Mouse (Mus musculus) frontal cortex, postnatal 10 days (tissue): Measurements from ENCODE around the gene Zcchc12.

ENCODE experiments used
- DNase-seq, 2 experiments: peaks; one replicate each; pipeline ENCODE4 v3.0.0; 2022; ENCODE audit warnings: low spot score in 2 of 2, mixed read lengths in 1 of 2

The Zcchc12 gene

DNA sequence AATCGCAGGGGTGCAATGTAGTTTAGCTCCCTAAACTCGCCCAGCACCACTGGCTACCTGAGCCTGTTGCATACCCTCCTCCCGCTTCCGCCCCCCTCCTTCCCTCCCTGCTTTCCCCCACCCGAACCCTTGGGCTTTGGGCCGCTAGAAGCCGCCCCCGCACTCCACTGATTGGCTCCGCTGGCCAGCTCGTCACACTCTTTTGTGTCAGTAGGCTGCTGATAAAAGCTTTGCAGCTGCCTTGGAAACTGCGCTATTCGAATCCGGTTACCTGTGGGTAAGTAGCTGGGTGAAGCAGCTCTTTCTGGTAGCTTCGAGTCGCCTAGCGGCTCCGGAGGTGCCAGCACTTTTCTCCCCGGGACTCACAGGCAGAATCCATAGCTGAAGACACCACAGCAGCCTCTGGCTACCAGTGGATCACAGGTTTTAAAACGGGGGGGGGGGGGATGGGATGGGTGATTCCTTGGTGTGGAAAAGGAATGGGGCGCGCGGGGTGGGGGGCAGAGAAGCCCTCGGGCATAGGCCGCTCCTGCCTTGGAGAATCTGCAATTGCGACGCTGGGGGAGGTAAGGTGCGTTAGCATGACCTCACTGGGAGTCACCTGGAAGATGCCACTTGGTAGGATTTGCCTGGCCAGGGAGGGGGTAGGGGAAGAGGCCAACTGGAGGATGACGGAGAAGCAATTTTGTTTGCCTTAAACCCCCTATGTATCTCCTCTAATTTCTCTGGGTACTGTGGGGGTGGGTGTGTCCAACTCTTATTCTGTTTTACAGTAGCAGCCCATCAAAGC is at the start of gene Zcchc12:
Gene Zcchc12, plus strand, starts transcription at position 169 of the 790 bp plus-strand sequence.
- DNase-seq, result peak; percentile 39 to 49

GRCm38 (mm10) chrX:36146746-36147145 is 49.0 kb upstream of the Zcchc12 start:
- no peak for DNase-seq

- DNase-seq, result no peak
Measured at GRCm38 (mm10) chrX:36150100-36150499, 45.6 kb upstream of the Zcchc12 start.

DNA sequence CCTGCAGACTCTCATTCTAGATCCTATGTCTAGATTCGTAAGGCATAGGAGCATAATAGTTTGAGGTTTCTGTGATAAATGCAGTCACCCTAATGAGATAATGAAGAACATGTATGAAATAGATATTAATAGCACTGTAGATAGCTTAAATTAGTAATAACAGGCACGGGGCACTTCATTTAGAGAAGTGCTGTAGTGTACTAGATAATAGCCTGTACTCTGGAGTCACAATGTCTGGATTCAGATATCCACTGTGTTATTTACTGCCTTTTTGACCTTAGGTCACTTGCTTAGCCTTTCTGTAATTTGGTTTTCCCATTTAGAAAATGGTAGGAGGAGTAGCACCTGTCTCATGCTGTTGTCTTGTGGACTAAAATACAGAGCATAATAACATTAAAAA is 39.0 kb upstream of the Zcchc12 start:
- DNase-seq, result no peak

GRCm38 (mm10) chrX:36161567-36161966 is 34.1 kb upstream of the Zcchc12 start:
- DNase-seq, result peak; percentile 4 to 11

DNA sequence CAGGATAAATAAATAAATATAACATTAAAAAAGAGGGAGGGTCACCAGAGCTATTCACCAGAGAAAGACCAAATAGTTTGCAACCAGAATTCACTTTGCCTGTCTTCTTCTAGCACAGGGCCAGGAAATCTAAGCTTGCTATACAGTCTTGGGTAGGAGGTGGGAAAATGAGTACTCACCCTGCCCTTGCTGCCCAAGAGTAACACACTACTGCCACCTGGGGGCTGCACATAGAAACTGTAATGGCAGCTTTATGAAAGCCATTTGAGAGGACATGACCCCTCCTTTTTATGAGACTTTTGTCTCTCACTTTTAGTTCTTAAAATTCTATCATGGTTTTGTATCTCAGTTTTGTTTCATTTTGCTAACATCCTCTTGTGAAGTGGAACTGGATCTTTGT is 12.1 kb upstream of the Zcchc12 start:
- no peak for DNase-seq

DNA sequence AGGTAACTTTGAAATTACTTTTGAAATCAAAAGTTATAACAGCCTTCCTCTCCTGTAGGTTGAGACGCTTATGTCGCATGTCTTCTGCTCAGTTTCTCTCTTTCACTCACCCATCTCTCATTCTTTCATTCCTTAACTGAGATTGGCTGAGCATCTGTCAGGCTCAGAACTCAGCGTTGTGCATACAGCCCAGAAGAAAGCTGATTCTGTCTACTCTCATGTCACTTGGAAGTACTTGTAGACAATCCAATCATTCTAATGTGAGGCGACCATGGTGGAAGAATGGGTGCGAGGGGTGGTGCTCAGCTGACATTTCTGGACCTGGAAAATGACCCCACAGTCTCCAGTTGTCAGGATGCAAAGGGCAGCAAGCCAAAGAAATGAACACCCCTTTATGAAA is 9.7 kb upstream of the Zcchc12 start:
- no peak for DNase-seq

- DNase-seq, result no peak
Measured at GRCm38 (mm10) chrX:36186443-36186842, 9.3 kb upstream of the Zcchc12 start.

DNA sequence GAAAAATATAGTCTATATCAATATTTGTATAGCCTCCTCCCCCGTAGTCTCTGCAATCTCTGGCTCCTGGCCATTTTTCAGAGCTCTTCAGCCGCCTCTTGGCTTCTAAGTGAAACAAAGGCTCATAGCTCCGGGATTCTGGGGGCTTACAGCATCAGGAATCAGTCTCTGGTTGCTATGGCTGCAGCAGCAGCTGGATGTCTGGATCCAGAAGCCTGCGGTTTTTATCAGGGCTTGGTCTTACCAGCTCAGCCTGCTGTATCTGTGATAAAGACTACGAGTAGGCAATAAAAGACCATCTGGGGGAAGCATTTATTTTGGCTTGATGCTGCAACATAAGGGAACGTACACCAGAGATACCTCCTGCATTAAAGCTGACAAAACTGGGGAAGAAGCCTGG is 1.8 kb upstream of the Zcchc12 start:
- DNase-seq, result no peak

DNA sequence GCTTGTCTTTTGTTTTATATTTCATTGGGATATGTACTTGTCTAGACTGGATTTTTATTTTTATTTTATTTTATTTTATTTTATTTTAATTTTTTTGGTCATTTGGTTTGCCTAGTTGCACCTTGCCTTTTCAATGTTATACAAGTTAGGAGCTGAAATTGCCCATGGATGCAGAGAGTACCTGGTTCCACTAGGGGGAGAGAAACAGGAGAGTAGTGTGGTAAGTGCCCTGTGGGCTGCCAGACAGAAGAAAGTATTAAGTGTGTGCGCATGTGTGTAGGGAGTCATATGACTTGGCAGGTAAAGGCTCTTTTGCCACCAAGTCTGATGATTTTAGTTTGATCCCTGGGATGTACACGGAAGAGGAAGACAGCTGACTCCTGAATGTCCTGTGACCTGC is 13.8 kb downstream of the Zcchc12 start:
- no peak for DNase-seq

GRCm38 (mm10) chrX:36211216-36211615 is 15.5 kb downstream of the Zcchc12 start:
- no peak for DNase-seq

DNA sequence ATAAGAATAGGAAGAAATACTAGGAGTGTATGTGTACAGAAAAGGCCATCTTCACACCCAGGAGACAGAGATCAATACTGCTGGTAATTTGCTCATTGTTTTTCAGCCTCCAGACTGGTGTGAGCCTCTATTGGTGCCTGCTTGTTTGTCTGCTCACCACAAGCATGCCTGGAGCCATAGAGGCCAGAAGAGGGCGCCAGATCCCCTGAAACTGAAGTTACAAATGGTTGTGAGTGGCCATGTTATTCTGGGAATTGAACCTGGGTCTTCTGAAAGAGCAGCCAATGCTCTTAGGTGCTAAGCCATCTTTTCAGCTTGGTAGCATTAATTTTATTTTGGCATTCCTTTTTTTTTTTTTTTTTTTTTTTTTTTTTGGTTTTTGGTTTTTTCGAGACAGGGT is 25.7 kb downstream of the Zcchc12 start:
- no peak for DNase-seq

DNA sequence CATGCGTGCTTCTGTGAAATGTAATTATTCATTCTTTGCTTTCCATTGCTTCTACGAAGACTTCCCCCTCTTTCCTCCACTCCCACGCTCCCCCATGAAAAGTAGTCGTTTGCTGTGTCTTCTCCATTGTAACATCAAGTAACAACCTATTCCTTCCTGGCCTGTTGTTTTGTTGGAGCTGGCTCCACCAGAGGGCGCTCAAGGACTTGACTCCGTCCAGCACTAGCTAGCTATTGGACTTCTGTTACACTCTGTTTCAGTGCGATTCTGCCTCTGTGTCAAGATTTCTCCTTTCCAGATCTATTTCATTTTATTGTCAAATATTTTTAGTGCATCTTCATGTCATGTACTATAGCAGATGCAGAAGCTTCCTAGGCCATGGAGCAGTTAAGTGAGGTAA is 30.1 kb downstream of the Zcchc12 start:
- peak; percentile 57 to 71 for DNase-seq

DNA sequence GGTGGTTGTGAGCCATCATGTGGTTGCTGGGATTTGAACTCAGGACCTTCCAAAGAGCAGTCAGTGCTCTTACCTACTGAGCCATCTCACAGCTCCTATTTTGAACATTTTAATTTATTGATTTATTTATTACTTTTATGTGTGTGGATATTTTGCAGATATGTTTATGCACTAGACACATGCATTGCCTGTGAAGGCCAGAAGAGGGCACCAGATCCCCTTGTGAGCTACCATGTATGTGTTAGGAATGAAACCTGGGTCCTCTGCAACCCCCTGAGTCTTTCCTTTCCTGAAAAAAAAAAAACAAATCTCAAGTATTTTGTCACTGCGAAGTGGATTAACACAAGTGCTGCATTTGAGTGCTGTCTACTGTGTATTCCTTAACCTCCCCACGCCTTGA is 30.9 kb downstream of the Zcchc12 start:
- DNase-seq, result peak in 1 of 2 experiments; percentile 43

GRCm38 (mm10) chrX:36228861-36229260 is 33.2 kb downstream of the Zcchc12 start:
- DNase-seq, result no peak

DNA sequence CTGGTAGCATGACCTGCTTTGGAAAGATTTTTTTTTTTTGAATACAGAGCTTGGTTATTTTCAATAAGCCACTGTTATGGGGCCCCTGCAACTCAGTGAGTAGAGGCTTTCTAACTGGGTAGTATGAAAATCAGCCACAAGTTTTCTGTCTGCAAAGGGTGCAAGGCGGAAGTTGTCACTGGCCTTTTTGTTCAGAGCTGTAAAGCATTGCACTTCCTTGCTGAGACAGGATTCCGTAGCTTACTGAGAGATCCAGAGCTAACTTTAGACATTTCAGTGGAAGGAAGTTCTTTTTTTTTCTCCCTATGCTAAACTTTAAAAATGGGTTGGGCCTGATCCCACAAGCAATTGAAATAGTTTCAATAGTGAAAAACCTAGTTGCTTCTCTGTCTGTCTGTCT is 33.6 kb downstream of the Zcchc12 start:
- no peak for DNase-seq

GRCm38 (mm10) chrX:36235652-36236051 is 39.9 kb downstream of the Zcchc12 start:
- peak in 1 of 2 experiments; percentile 13 for DNase-seq
